In genomic region chr11:87757001-87757954, GRCm38 (mm10) we compare ENCODE assay signal across 9 mouse cellular contexts. TPM values are rescaled to one million over a fixed set of nuclear protein-coding genes. Genes with fewer than 3 reads are reported as not detected.
DNase-seq lines count a peak whose midpoint lies in the region; ATAC-seq and TF ChIP-seq lines count a peak whose summit lies in the region.
"Had no signal": no experiment of that assay in that cellular context is flagged by ENCODE, and none has a peak within 500 bp of the region (broad histone marks: within the 10 kb centered on the region; RNA-seq: fewer than 3 reads in every experiment).

No protein-coding gene starts in this region.

- TF ChIP-seq CTCF in lung, embryonic 14.5 days (IDR thresholded peaks at IDR 0.05; ENCODE audit: low read depth), result no peak

- H3K4me3 ChIP-seq in lung, embryonic 14.5 days (ENCODE audit: low read depth, low read length), result peak overlapping the region; percentile 19; the same call in 1 of the 2 replicates
- peak overlapping the region; percentile 82 for H3K4me3 ChIP-seq in liver, embryonic 12.5 days

- H3K27ac ChIP-seq in lung, embryonic 14.5 days (ENCODE audit: low read depth), result no peak overlapping the region; the same call in 1 of the 2 replicates
- H3K27ac ChIP-seq in liver, embryonic 12.5 days, result peak overlapping the region; percentile 100

- no peak for DNase-seq in lung, embryonic 14.5 days
- no peak for DNase-seq in lung, postnatal 10 days
- DNase-seq in thymus, postnatal 0 days (ENCODE audit: low spot score), result peak; percentile 64
- no peak for DNase-seq in neural tube, embryonic 10.5 days (ENCODE audit: extremely low spot score, low spot score)
- DNase-seq in layer of hippocampus, postnatal 10 days (ENCODE audit: low spot score in 2 of 2), result no peak
- DNase-seq in c-Kit-positive CD71-positive TER-119-positive erythroid progenitor cells, embryonic 14.5 days (ENCODE audit: low spot score), result no peak

- peaks cover 30% of the 10 kb centered on the region for H3K27me3 ChIP-seq in lung, embryonic 14.5 days (ENCODE audit: insufficient read depth, low read length)
- peaks cover 22% of the 10 kb centered on the region for H3K27me3 ChIP-seq in liver, embryonic 12.5 days (replicated peaks)

- H3K9ac ChIP-seq in lung, embryonic 14.5 days, result no peak overlapping the region
- H3K9ac ChIP-seq in liver, embryonic 12.5 days, result peak overlapping the region; percentile 94

- H3K4me1 ChIP-seq in lung, embryonic 14.5 days (ENCODE audit: insufficient read depth), result no peaks in the 10 kb centered on the region
- peaks cover 75% of the 10 kb centered on the region for H3K4me1 ChIP-seq in liver, embryonic 12.5 days

- ATAC-seq in lung, embryonic 14.5 days (ENCODE audit: insufficient read depth), result no peak
- peak; percentile 10 for ATAC-seq in activated CD4-positive, CD25-positive, alpha-beta regulatory T cell, adult 4 months
- ATAC-seq in liver, embryonic 12.5 days, result no peak
- ATAC-seq: forebrain, embryonic 14.5 days had no signal

- H3K9me3 ChIP-seq in lung, embryonic 14.5 days (ENCODE audit: low read depth, low read length), result no peaks in the 10 kb centered on the region
- no peaks in the 10 kb centered on the region for H3K9me3 ChIP-seq in liver, embryonic 12.5 days (replicated peaks)

- peak overlapping the region; percentile 4; the same call in 1 of the 2 replicates for H3K4me2 ChIP-seq in lung, embryonic 14.5 days
- H3K4me2 ChIP-seq in liver, embryonic 12.5 days, result peak overlapping the region; percentile 75

- WGBS in lung, embryonic 14.5 days, result 83% methylated on average over 25 of the region's 25 CpGs
- WGBS in liver, embryonic 12.5 days (ENCODE audit: insufficient replicate concordance), result 19% methylated on average over 25 of the region's 25 CpGs

- H3K36me3 ChIP-seq in lung, embryonic 14.5 days (ENCODE audit: insufficient read depth), result no peaks in the 10 kb centered on the region
- peaks cover 25% of the 10 kb centered on the region for H3K36me3 ChIP-seq in liver, embryonic 12.5 days

RNA-seq across cellular contexts. Expression of gene Tspoap1, which starts 3.1 kb away (rescaled TPM):
- polyA plus RNA-seq in lung, embryonic 14.5 days (2014; fragmentation: Nextera tagmentation; extraction: Ambion mirVana), result 1.5 and 2.5 TPM in 2 replicates
- polyA plus RNA-seq in activated CD4-positive, CD25-positive, alpha-beta regulatory T cell, adult 4 months (2017; shearing (Covaris generic)), result 1 to 10 TPM; 1.6 to 2.4 TPM
- polyA plus RNA-seq in liver, embryonic 12.5 days (2016; fragmentation: Nextera tagmentation; extraction: Ambion mirVana), result 5.9 and 6.2 TPM in 2 replicates
- 2.6 and 4.0 TPM in 2 replicates for polyA plus RNA-seq in thymus, postnatal 0 days (2015; fragmentation: Nextera tagmentation; extraction: Ambion mirVana)
- 100 to 1,000 TPM; 149 to 174 TPM for total RNA-seq in layer of hippocampus, postnatal 10 days (2021)

RNA-seq across cellular contexts. Expression of gene Supt4a, which starts 19.9 kb away (rescaled TPM):
- polyA plus RNA-seq in lung, embryonic 14.5 days (2014; fragmentation: Nextera tagmentation; extraction: Ambion mirVana), result 145 and 146 TPM in 2 replicates
- 100 to 1,000 TPM; 373 to 410 TPM for polyA plus RNA-seq in activated CD4-positive, CD25-positive, alpha-beta regulatory T cell, adult 4 months (2017; shearing (Covaris generic))
- polyA plus RNA-seq in liver, embryonic 12.5 days (2016; fragmentation: Nextera tagmentation; extraction: Ambion mirVana), result 207 and 209 TPM in 2 replicates
- polyA plus RNA-seq in thymus, postnatal 0 days (2015; fragmentation: Nextera tagmentation; extraction: Ambion mirVana), result 425 and 454 TPM in 2 replicates
- total RNA-seq in layer of hippocampus, postnatal 10 days (2021), result 10 to 100 TPM; 56.1 to 59.9 TPM

RNA-seq across cellular contexts. Expression of gene Mpo, which starts 36.1 kb away (rescaled TPM):
- 0.37 and 0.89 TPM in 2 replicates for polyA plus RNA-seq in lung, embryonic 14.5 days (2014; fragmentation: Nextera tagmentation; extraction: Ambion mirVana)
- polyA plus RNA-seq in activated CD4-positive, CD25-positive, alpha-beta regulatory T cell, adult 4 months (2017; shearing (Covaris generic)), result not detected
- 209 and 217 TPM in 2 replicates for polyA plus RNA-seq in liver, embryonic 12.5 days (2016; fragmentation: Nextera tagmentation; extraction: Ambion mirVana)
- 5.0 and 6.2 TPM in 2 replicates for polyA plus RNA-seq in thymus, postnatal 0 days (2015; fragmentation: Nextera tagmentation; extraction: Ambion mirVana)
- total RNA-seq in layer of hippocampus, postnatal 10 days (2021), result under 1 TPM; 0.48 to 0.62 TPM

Comparison
In these comparisons a context has a peak if more than half of its experiments do, and no peak if none do; other contexts are left out.
1. RNA of gene Mpo, which starts 36.1 kb away (polyA plus RNA-seq): 209 to 217 TPM in liver, embryonic 12.5 days; 5.0 to 6.2 TPM in thymus, postnatal 0 days, 0.37 to 0.89 TPM in lung, embryonic 14.5 days and not detected in activated CD4-positive, CD25-positive, alpha-beta regulatory T cell, adult 4 months; every median in the first group is over 10 times any median in the second.